Mouse (Mus musculus) skeletal muscle tissue, adult 2 months (tissue): ENCODE results near the gene Slc7a7.
A peak's percentile ranks its signal among the peaks of the same experiment; 100 is the strongest.

ENCODE experiments used
- DNase-seq: peaks from one replicate; pipeline ENCODE4 v3.0.0-alpha.2; 2012; ENCODE audit warnings: low read depth, low spot score

The Slc7a7 gene

GRCm38 (mm10) chr14:54412629-54413170, 4.9 kb downstream of the Slc7a7 start:
- no peak for DNase-seq

- DNase-seq: no peak
Observed at GRCm38 (mm10) chr14:54412000-54412576, 5.5 kb downstream of the Slc7a7 start.

- peak; percentile 34 for DNase-seq
Observed at GRCm38 (mm10) chr14:54409980-54410810, 7.4 kb downstream of the Slc7a7 start.

GRCm38 (mm10) chr14:54409057-54409645, 8.4 kb downstream of the Slc7a7 start:
- no peak for DNase-seq

GRCm38 (mm10) chr14:54408336-54409056, 9.1 kb downstream of the Slc7a7 start:
- DNase-seq: no peak

- DNase-seq: no peak
Observed at GRCm38 (mm10) chr14:54401723-54402122, 15.9 kb downstream of the Slc7a7 start.

- no peak for DNase-seq
Observed at GRCm38 (mm10) chr14:54398921-54399382, 18.6 kb downstream of the Slc7a7 start.

GRCm38 (mm10) chr14:54398528-54398916, 19.1 kb downstream of the Slc7a7 start:
- no peak for DNase-seq

- no peak for DNase-seq
Observed at GRCm38 (mm10) chr14:54397872-54398527, 19.6 kb downstream of the Slc7a7 start.

- DNase-seq: no peak
Observed at GRCm38 (mm10) chr14:54396685-54397084, 20.9 kb downstream of the Slc7a7 start.

- no peak for DNase-seq
Observed at GRCm38 (mm10) chr14:54394309-54394708, 23.3 kb downstream of the Slc7a7 start.

- no peak for DNase-seq
Observed at GRCm38 (mm10) chr14:54393794-54394193, 23.8 kb downstream of the Slc7a7 start.

- no peak for DNase-seq
Observed at GRCm38 (mm10) chr14:54390843-54391242, 26.7 kb downstream of the Slc7a7 start.

- DNase-seq: no peak
Observed at GRCm38 (mm10) chr14:54387546-54387945, 30.0 kb downstream of the Slc7a7 start.

- no peak for DNase-seq
Observed at GRCm38 (mm10) chr14:54385968-54386618, 31.5 kb downstream of the Slc7a7 start.

- no peak for DNase-seq
Observed at GRCm38 (mm10) chr14:54384396-54384795, 33.2 kb downstream of the Slc7a7 start.

GRCm38 (mm10) chr14:54383355-54383771, 34.2 kb downstream of the Slc7a7 start:
- DNase-seq: no peak

GRCm38 (mm10) chr14:54382641-54383040, 34.9 kb downstream of the Slc7a7 start:
- DNase-seq: no peak

- DNase-seq: no peak
Observed at GRCm38 (mm10) chr14:54381816-54382215, 35.8 kb downstream of the Slc7a7 start.

- DNase-seq: no peak
Observed at GRCm38 (mm10) chr14:54380616-54381015, 37.0 kb downstream of the Slc7a7 start.

- no peak for DNase-seq
Observed at GRCm38 (mm10) chr14:54379571-54379970, 38.0 kb downstream of the Slc7a7 start.
